Mouse (Mus musculus) central nervous system, embryonic 14 days (tissue): Measurements from ENCODE around the gene Ccl21a. TPM values are rescaled to one million over a fixed set of nuclear protein-coding genes. Genes with fewer than 3 reads are reported as not detected.

Experiments
- polyA plus RNA-seq: library from polyadenylated mRNA; depleted of rRNA; stranded (reverse); fragments of >200 nt; gene quantifications from 2 replicates; pipeline ENCODE4 v1.2.3, GENCODE M21; 2012; rRNA removed

Ccl21a gene
- polyA plus RNA-seq, result 0.75 and 7.0 TPM in 2 replicates

DNA sequence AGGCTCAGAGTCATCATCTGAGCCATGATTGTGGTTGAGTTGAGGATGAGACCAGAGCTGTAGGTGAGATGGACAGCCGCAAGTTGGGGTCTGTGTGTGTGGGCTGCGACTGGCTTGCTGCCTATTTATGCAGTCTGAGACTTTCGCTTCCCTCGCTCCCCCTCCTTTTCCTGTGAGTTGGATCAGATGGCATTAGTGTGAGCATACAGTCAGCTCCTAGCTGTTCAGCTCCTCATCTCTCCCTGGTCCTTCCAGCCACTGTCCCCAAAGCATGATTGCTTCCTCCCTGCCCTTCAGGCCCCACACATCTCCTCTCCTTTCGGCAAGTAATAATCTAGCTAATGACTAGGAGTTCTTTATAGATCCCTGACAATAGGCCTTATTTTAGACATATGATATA, at the start of gene Ccl21a:
Ccl21a (minus strand) TSS at position 101 of the 400 bp plus-strand sequence.

DNA sequence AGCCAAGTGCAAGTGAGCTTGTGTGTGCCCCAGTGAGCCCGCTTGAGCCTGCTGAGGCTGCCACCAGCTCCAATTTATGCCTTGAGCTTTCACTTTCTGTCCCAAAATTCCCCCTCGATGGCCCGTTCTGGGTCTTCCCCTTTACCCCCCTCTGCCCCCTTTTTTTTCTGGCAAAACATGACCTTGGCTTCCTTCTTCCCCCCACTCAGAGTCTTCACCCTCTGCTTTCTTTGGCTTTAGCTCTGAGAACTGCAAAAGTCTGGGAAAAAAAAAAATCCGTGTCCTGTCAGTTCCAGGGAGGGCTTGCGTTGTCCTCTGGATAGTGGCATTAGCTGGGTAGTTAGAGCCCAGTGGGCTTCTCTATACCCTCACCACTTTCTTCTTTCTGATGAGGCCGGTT, 17.3 kb downstream of the Ccl21a start, which contains the start of gene Ccl19:
Ccl19 (minus strand) TSS at position 101 of the 400 bp plus-strand sequence.

DNA sequence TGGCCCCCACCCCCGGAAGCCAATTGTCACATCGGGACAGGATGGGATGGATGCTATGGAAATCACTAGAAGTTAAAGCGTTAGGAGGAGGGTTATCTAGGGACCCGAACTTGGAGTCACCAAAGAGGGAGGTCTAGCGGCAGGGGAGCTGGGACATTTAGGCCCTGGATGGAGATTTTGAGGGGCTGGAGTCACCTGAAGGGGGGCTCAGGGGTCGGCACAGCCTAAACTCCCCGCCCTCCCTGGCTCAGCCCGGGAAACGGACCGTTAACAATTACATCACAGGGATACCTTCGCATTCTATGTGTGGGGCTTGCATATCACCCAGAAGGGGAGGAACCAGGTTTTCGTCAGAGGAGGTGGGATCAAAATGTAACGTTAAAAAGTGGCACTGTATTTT, 38.5 kb downstream of the Ccl21a start, which contains the start of gene 4930578G10Rik:
4930578G10Rik (plus strand) TSS at position 301 of the 400 bp plus-strand sequence.

Other genes with a start within 250 kb of the Ccl21a start
- not detected in 2 replicates for gene Fam205a2, start 245.8 kb downstream of the Ccl21a start, polyA plus RNA-seq
- not detected in 2 replicates for gene Gm10591, start 161.8 kb downstream of the Ccl21a start, polyA plus RNA-seq
- gene Gm2564, start 144.3 kb downstream of the Ccl21a start, polyA plus RNA-seq, result 0.11 and 0.25 TPM in 2 replicates
- gene Ccl27b, start 118.7 kb downstream of the Ccl21a start, polyA plus RNA-seq, result 0.51 TPM in 1 of 2 replicates, not detected in the other
- 0.06 and 0.18 TPM in 2 replicates for gene Il11ra2, start 112.1 kb downstream of the Ccl21a start, polyA plus RNA-seq
- gene 4930578G10Rik, start 38.4 kb downstream of the Ccl21a start, polyA plus RNA-seq, result 0.33 TPM in 1 of 2 replicates, not detected in the other
- not detected in 2 replicates for gene Ccl19, start 17.4 kb downstream of the Ccl21a start, polyA plus RNA-seq
- 0.02 TPM in 1 of 2 replicates, not detected in the other for gene Fam205a1, start 79.9 kb upstream of the Ccl21a start, polyA plus RNA-seq
- gene Gm12394, start 82.8 kb upstream of the Ccl21a start, polyA plus RNA-seq, result 0.05 and 0.08 TPM in 2 replicates
- not detected in 2 replicates for gene Fam205c, start 100.2 kb upstream of the Ccl21a start, polyA plus RNA-seq
- 34.9 and 36.9 TPM in 2 replicates for gene Phf24, start 142.7 kb upstream of the Ccl21a start, polyA plus RNA-seq
- 83.1 and 86.5 TPM in 2 replicates for gene Dnajb5, start 175.8 kb upstream of the Ccl21a start, polyA plus RNA-seq
- gene 1700022I11Rik, start 195.6 kb upstream of the Ccl21a start, polyA plus RNA-seq, result 0.17 TPM in 1 of 2 replicates, not detected in the other
- gene Vcp, start 226.5 kb upstream of the Ccl21a start, polyA plus RNA-seq, result 264 and 266 TPM in 2 replicates
- gene Fancg, start 236.5 kb upstream of the Ccl21a start, polyA plus RNA-seq, result 33.7 and 37.4 TPM in 2 replicates